7 mouse cellular contexts compared by ENCODE assay signal in the genomic region with DNA sequence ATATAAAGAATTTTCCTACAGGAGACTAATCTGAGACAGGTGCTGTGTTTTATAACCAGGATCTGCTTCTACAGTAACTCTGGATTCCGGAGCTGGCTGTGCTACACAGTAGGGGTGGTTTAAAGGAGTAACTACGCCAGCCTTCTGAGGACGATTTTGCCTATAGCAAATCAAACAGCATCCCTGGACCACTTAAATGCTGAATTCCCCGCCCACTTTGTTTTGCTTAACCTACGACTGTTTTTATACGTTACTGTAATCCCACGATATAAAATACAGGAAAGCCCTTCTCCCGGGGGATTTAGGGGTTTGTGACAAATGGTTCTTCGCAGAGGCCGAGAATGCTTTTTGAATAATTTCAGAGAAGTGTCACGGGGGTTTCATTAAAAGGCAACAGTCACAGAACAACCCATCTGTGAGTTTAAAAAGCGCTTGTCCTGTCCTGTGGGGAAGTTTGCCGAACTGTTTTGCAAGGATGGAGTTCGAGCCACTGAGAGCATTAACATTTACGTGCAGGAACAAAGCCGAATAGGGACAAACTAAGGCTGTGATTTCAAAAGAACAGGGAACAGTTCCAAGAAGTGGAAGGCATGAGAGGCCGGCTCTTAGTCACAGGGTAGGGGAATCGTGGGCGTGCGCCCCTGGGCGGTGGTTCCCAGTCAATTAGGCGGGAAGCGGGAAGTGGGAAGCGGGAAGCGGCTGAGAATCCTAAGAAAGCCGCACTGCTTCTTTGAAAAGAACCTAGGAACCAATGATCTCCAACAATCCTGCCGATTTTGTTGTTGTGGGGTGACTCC. TPM values are rescaled to one million over a fixed set of nuclear protein-coding genes. Genes with fewer than 3 reads are reported as not detected.
DNase-seq lines count a peak whose midpoint lies in the region; ATAC-seq and TF ChIP-seq lines count a peak whose summit lies in the region.

No protein-coding gene starts in this region.

- no peak for TF ChIP-seq POLR2A in ES-Bruce4 (IDR thresholded peaks at IDR 0.05; ENCODE audit: insufficient read depth, low read length)

- H3K9me3 ChIP-seq in ES-Bruce4 (replicated peaks; ENCODE audit: control insufficient read depth, insufficient read depth, low read length, poor library complexity, severe bottlenecking): no peaks in the 10 kb centered on the region
- H3K9me3 ChIP-seq in intestine, embryonic 15.5 days: no peaks in the 10 kb centered on the region

- WGBS in intestine, embryonic 15.5 days: 23% methylated on average over 27 of the region's 27 CpGs

- peak overlapping the region; percentile 23 for H3K9ac ChIP-seq in ES-Bruce4 (ENCODE audit: low read depth, poor library complexity, severe bottlenecking)
- 0 out of 2 replicates have a peak overlapping the region, but pooled peaks have one; percentile 8 for H3K9ac ChIP-seq in intestine, embryonic 15.5 days

- H3K4me1 ChIP-seq in ES-Bruce4 (ENCODE audit: control insufficient read depth, insufficient read depth, low read length): peaks cover 6% of the 10 kb centered on the region
- H3K4me1 ChIP-seq in intestine, embryonic 15.5 days (replicated peaks): peaks cover 12% of the 10 kb centered on the region

- H3K4me3 ChIP-seq in ES-Bruce4 (ENCODE audit: low read depth, low read length): peak overlapping the region; percentile 6
- peak overlapping the region; percentile 18 for H3K4me3 ChIP-seq in intestine, embryonic 15.5 days (replicated peaks)

- H3K4me2 ChIP-seq in intestine, embryonic 15.5 days (replicated peaks): peak overlapping the region; percentile 49

- 0 out of 2 replicates have a peak, but pooled peaks have one; percentile 14 for ATAC-seq in intestine, embryonic 15.5 days

- DNase-seq in ZHBTc4 (ENCODE audit: low read depth, low spot score): peak; percentile 75
- DNase-seq in gastrocnemius, postnatal 25 days: peak; percentile 16
- DNase-seq in lung, postnatal 4 days: peak; percentile 67 to 70
- no peak for DNase-seq in cerebellum, postnatal 14 days
- no peak for DNase-seq in cerebellum, adult 9-11 months

- H3K27ac ChIP-seq in ES-Bruce4 (ENCODE audit: insufficient read depth, low read length): peak overlapping the region; percentile 64
- H3K27ac ChIP-seq in intestine, embryonic 15.5 days: no peak overlapping the region; the same call in 1 of the 2 replicates

- no peak for TF ChIP-seq EP300 in ES-Bruce4 (IDR thresholded peaks at IDR 0.05; ENCODE audit: insufficient read depth, low read depth, low read length)

- H3K27me3 ChIP-seq in ES-Bruce4 (ENCODE audit: control insufficient read depth, insufficient read depth, low read length, poor library complexity, severe bottlenecking): no peaks in the 10 kb centered on the region
- no peaks in the 10 kb centered on the region for H3K27me3 ChIP-seq in intestine, embryonic 15.5 days (replicated peaks)

- TF ChIP-seq CTCF in ES-Bruce4 (IDR thresholded peaks at IDR 0.05; ENCODE audit: low read depth, low read length): no peak

- no peaks in the 10 kb centered on the region for H3K36me3 ChIP-seq in ES-Bruce4 (ENCODE audit: control insufficient read depth, insufficient read depth, low read length, poor library complexity, severe bottlenecking)
- H3K36me3 ChIP-seq in intestine, embryonic 15.5 days: no peaks in the 10 kb centered on the region

RNA-seq across cellular contexts. Expression of a gene that starts 49.7 kb away (rescaled TPM):
- 775 and 839 TPM in 2 replicates for polyA plus RNA-seq in ES-Bruce4 (2011; ENCODE audit: insufficient read depth, insufficient read length, low read depth, missing spikeins)
- 100 to 1,000 TPM; 108 to 125 TPM for total RNA-seq in gastrocnemius, postnatal 25 days (2021)
- polyA plus RNA-seq in intestine, embryonic 15.5 days (2015; fragmentation: Nextera tagmentation; extraction: Ambion mirVana): 280 and 299 TPM in 2 replicates

Comparison
In these comparisons a context has a peak if more than half of its experiments do, and no peak if none do; other contexts are left out.
1. DNase-seq: peak in ZHBTc4 (single experiment), gastrocnemius, postnatal 25 days (single experiment) and lung, postnatal 4 days (2 of 2); none in cerebellum, postnatal 14 days (0 of 2) and cerebellum, adult 9-11 months (single experiment).